19 mouse cellular contexts compared by ENCODE assay signal in genomic region chr11:41483881-41484280, GRCm38 (mm10).
"Had no signal": no experiment of that assay in that cellular context is flagged by ENCODE, and none has a peak within 500 bp of the region (broad histone marks: within the 10 kb centered on the region; RNA-seq: fewer than 3 reads in every experiment).

No protein-coding gene starts in this region.

- H3K4me1 ChIP-seq: lung, embryonic 15.5 days; megakaryocyte, embryonic 14.5 days; midbrain, embryonic 13.5 days; midbrain, embryonic 15.5 days; neural tube, embryonic 12.5 days had no signal

- H3K9ac ChIP-seq: liver, postnatal 0 days; lung, embryonic 15.5 days; midbrain, embryonic 13.5 days; midbrain, embryonic 15.5 days; neural tube, embryonic 12.5 days had no signal

- H3K4me2 ChIP-seq: lung, embryonic 15.5 days; midbrain, embryonic 11.5 days; midbrain, embryonic 13.5 days; midbrain, embryonic 15.5 days; neural tube, embryonic 12.5 days had no signal

- H3K9me3 ChIP-seq: lung, embryonic 15.5 days; megakaryocyte, embryonic 14.5 days; midbrain, embryonic 13.5 days; midbrain, embryonic 15.5 days; neural tube, embryonic 12.5 days had no signal

- H3K36me3 ChIP-seq: lung, embryonic 15.5 days; midbrain, embryonic 13.5 days; midbrain, embryonic 15.5 days; neural tube, embryonic 12.5 days had no signal

- H3K27ac ChIP-seq: lung, embryonic 15.5 days; macrophage; midbrain, embryonic 13.5 days; midbrain, embryonic 15.5 days; neural tube, embryonic 12.5 days had no signal

- DNase-seq: liver, postnatal 0 days; lung, adult 2 months; lung, postnatal 14 days; lung, postnatal 36 days; right cerebral cortex, adult 18-20 months; right cerebral cortex, postnatal 25 days; right cerebral cortex, postnatal 4 days; spleen, adult 18-20 months; thymus, adult 18-20 months; thymus, postnatal 14 days; thymus, postnatal 36 days had no signal

- ATAC-seq: liver, postnatal 0 days; lung, postnatal 0 days; midbrain, embryonic 13.5 days; midbrain, embryonic 15.5 days had no signal

- H3K4me3 ChIP-seq: lung, embryonic 15.5 days; megakaryocyte, embryonic 14.5 days; midbrain, embryonic 13.5 days; midbrain, embryonic 15.5 days; neural tube, embryonic 12.5 days had no signal

- H3K27me3 ChIP-seq: lung, embryonic 15.5 days; megakaryocyte, embryonic 14.5 days; midbrain, embryonic 13.5 days; midbrain, embryonic 15.5 days; neural tube, embryonic 12.5 days had no signal
